ENCODE assay signal across 35 mouse cellular contexts in the genomic region with DNA sequence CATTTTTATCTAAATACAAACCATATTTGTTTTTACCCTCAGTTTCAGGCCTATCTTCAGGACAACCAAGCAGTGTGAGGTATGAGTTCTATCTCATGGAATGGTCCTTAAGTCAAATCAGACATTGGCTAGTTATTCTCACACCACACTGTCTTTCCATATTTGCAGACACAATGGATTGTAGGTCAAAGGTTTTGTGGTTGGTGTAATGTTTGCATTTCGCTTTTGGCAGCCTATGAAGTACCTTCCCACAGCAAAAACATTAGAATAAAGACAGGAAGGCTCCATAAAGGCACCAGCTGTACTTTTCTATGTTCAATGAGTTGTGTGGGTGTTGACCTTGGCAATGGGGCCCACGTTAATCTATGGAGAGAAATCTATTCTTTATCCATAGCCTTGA.
"Had no signal": no experiment of that assay in that cellular context is flagged by ENCODE, and none has a peak within 500 bp of the region (broad histone marks: within the 10 kb centered on the region; RNA-seq: fewer than 3 reads in every experiment).

No protein-coding gene starts in this region.

- H3K9me3 ChIP-seq: heart, embryonic 10.5 days; heart, embryonic 12.5 days; heart, embryonic 13.5 days; heart, embryonic 15.5 days; hindbrain, embryonic 10.5 days; hindbrain, embryonic 12.5 days; hindbrain, embryonic 13.5 days; hindbrain, embryonic 15.5 days; intestine, embryonic 15.5 days; kidney, embryonic 15.5 days had no signal

- H3K36me3 ChIP-seq: heart, embryonic 10.5 days; heart, embryonic 12.5 days; heart, embryonic 13.5 days; heart, embryonic 15.5 days; hindbrain, embryonic 10.5 days; hindbrain, embryonic 12.5 days; hindbrain, embryonic 13.5 days; hindbrain, embryonic 15.5 days; intestine, embryonic 15.5 days; kidney, embryonic 15.5 days had no signal

- H3K27ac ChIP-seq: heart, embryonic 10.5 days; heart, embryonic 13.5 days; heart, embryonic 15.5 days; hindbrain, embryonic 10.5 days; hindbrain, embryonic 12.5 days; hindbrain, embryonic 13.5 days; hindbrain, embryonic 14.5 days; hindbrain, embryonic 15.5 days; hindbrain, postnatal 0 days; intestine, embryonic 15.5 days; kidney, embryonic 15.5 days; kidney, postnatal 0 days; layer of hippocampus, adult 2 months had no signal

- H3K27me3 ChIP-seq: heart, embryonic 12.5 days; heart, embryonic 13.5 days; heart, embryonic 15.5 days; hindbrain, embryonic 12.5 days; hindbrain, embryonic 13.5 days; hindbrain, embryonic 15.5 days; intestine, embryonic 15.5 days; kidney, embryonic 15.5 days had no signal

- H3K4me2 ChIP-seq: heart, embryonic 11.5 days; heart, embryonic 12.5 days; heart, embryonic 13.5 days; heart, embryonic 15.5 days; hindbrain, embryonic 12.5 days; hindbrain, embryonic 13.5 days; hindbrain, embryonic 14.5 days; hindbrain, embryonic 15.5 days; intestine, embryonic 15.5 days; kidney, embryonic 15.5 days had no signal

- H3K4me3 ChIP-seq: heart, embryonic 10.5 days; heart, embryonic 12.5 days; heart, embryonic 13.5 days; heart, embryonic 15.5 days; hindbrain, embryonic 10.5 days; hindbrain, embryonic 12.5 days; hindbrain, embryonic 13.5 days; hindbrain, embryonic 15.5 days; intestine, embryonic 15.5 days; kidney, embryonic 15.5 days; layer of hippocampus, adult 2 months had no signal

- H3K9ac ChIP-seq: heart, embryonic 12.5 days; heart, embryonic 13.5 days; heart, embryonic 15.5 days; hindbrain, embryonic 12.5 days; hindbrain, embryonic 13.5 days; hindbrain, embryonic 14.5 days; hindbrain, embryonic 15.5 days; intestine, embryonic 15.5 days; kidney, embryonic 15.5 days had no signal

- DNase-seq: heart, postnatal 10 days; heart, postnatal 14 days; heart, postnatal 36 days; heart, postnatal 4 days; kidney, adult 11 months; kidney, adult 18-20 months; kidney, adult 2 months; kidney, adult 8-10 months; kidney, adult 9 months; kidney, postnatal 10 days; kidney, postnatal 14 days; kidney, postnatal 25 days; kidney, postnatal 36 days; kidney, postnatal 4 days; layer of hippocampus, adult 9-11 months; layer of hippocampus, postnatal 36 days had no signal

- H3K4me1 ChIP-seq: heart, embryonic 10.5 days; heart, embryonic 12.5 days; heart, embryonic 13.5 days; heart, embryonic 15.5 days; hindbrain, embryonic 10.5 days; hindbrain, embryonic 12.5 days; hindbrain, embryonic 13.5 days; hindbrain, embryonic 15.5 days; intestine, embryonic 15.5 days; kidney, embryonic 15.5 days had no signal

- ATAC-seq: hindbrain, embryonic 16.5 days; hindbrain, postnatal 0 days; inflammation-experienced regulatory T-cells, adult 6 months; intestine, embryonic 15.5 days; intestine, embryonic 16.5 days; intestine, postnatal 0 days had no signal
